Mouse (Mus musculus): ENCODE measurements around the gene Map2k6.

Map2k6 gene

GRCm38 (mm10) chr11:110495323-110496060 is 96.6 kb downstream of the Map2k6 start:
- no peak for DNase-seq

GRCm38 (mm10) chr11:110496061-110496446 is 97.1 kb downstream of the Map2k6 start:
- DNase-seq, result peak; percentile 76

GRCm38 (mm10) chr11:110497743-110498142 is 98.8 kb downstream of the Map2k6 start:
- DNase-seq, result no peak

- peak; percentile 11 for DNase-seq
Measured at GRCm38 (mm10) chr11:110498651-110499213, 99.8 kb downstream of the Map2k6 start.

- no peak for DNase-seq
Measured at GRCm38 (mm10) chr11:110502937-110503670, 104.2 kb downstream of the Map2k6 start.

GRCm38 (mm10) chr11:110511466-110511865 is 112.5 kb downstream of the Map2k6 start:
- DNase-seq, result peak; percentile 39

GRCm38 (mm10) chr11:110518648-110519047 is 119.7 kb downstream of the Map2k6 start:
- DNase-seq, result no peak

GRCm38 (mm10) chr11:110522906-110523305 is 124.0 kb downstream of the Map2k6 start:
- DNase-seq, result no peak

GRCm38 (mm10) chr11:110526156-110526555 is 127.2 kb downstream of the Map2k6 start:
- no peak for DNase-seq

- DNase-seq, result no peak
Measured at GRCm38 (mm10) chr11:110531087-110531486, 132.2 kb downstream of the Map2k6 start.

GRCm38 (mm10) chr11:110534856-110535255 is 135.9 kb downstream of the Map2k6 start:
- no peak for DNase-seq

GRCm38 (mm10) chr11:110536533-110536932 is 137.6 kb downstream of the Map2k6 start:
- DNase-seq, result no peak

GRCm38 (mm10) chr11:110537602-110538001 is 138.7 kb downstream of the Map2k6 start:
- DNase-seq, result peak; percentile 75

GRCm38 (mm10) chr11:110538206-110538605 is 139.3 kb downstream of the Map2k6 start:
- no peak for DNase-seq

GRCm38 (mm10) chr11:110541933-110542332 is 143.0 kb downstream of the Map2k6 start:
- DNase-seq, result no peak

- no peak for DNase-seq
Measured at GRCm38 (mm10) chr11:110544419-110545210, 145.7 kb downstream of the Map2k6 start.

GRCm38 (mm10) chr11:110545416-110545815 is 146.5 kb downstream of the Map2k6 start:
- DNase-seq, result no peak

GRCm38 (mm10) chr11:110551471-110551967 is 152.6 kb downstream of the Map2k6 start:
- no peak for DNase-seq

- DNase-seq, result no peak
Measured at GRCm38 (mm10) chr11:110562320-110563081, 163.6 kb downstream of the Map2k6 start.

GRCm38 (mm10) chr11:110563272-110563671 is 164.3 kb downstream of the Map2k6 start:
- no peak for DNase-seq

- DNase-seq, result no peak
Measured at GRCm38 (mm10) chr11:110563801-110564200, 164.9 kb downstream of the Map2k6 start.

GRCm38 (mm10) chr11:110566307-110566706 is 167.4 kb downstream of the Map2k6 start:
- no peak for DNase-seq

Measured in right cerebral cortex, postnatal 25 days (tissue).